Mouse (Mus musculus) brain, embryonic 14.5 days (tissue): ENCODE measurements around the gene Csrp1.

ENCODE experiments used
- CTCF ChIP-seq: fragments of 200-500 bp; IDR thresholded peaks from 2 replicates; pipeline ENCODE4 v1.5.1; 2012; ENCODE audit warnings: inconsistent platforms, mild to moderate bottlenecking, moderate library complexity, borderline replicate concordance; ENCODE audit not compliant: insufficient read depth, insufficient read length; ENCODE audit errors: extremely low read depth
- POLR2A ChIP-seq: fragments of 200-500 bp; IDR thresholded peaks from 2 replicates; pipeline ENCODE4 v1.6.1; 2012; ENCODE audit warnings: mild to moderate bottlenecking, inconsistent platforms, borderline replicate concordance; ENCODE audit not compliant: poor library complexity, insufficient read depth, insufficient read length, severe bottlenecking; ENCODE audit errors: extremely low read depth

- TF ChIP-seq POLR2A (no peak), CTCF (no peak)
Measured at GRCm38 (mm10) chr1:135725324-135725723, 5.5 kb downstream of the Csrp1 start.
